Mouse (Mus musculus): ENCODE data around the gene Tmem150c.

DNA sequence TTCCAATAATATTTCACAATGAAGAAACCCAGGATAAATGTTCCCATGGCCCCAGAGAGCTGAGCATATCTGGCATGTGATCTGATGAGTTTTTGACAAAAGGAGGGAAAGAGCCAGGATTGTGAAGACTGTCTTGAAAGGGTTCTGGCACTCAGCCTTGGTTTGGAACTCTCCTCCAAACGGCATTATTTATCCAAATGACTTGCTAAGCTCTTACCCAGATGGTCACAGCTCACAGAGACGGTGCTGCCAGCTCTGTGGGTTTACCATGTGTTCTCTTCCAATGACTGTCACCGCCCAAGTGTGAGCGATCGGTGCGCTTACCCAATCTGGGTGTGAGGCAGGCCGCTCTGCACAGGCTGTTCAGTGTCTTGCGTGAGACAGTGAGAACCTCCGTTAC, 50.7 kb downstream of the Tmem150c start:
- TF ChIP-seq GATA1 (IDR thresholded peaks at IDR 0.05; ENCODE audit: low read length): no peak
- TF ChIP-seq TAL1 (IDR thresholded peaks at IDR 0.05; ENCODE audit: low read length): no peak
